Comparison of ENCODE assay signal across 8 mouse cellular contexts in the genomic region with DNA sequence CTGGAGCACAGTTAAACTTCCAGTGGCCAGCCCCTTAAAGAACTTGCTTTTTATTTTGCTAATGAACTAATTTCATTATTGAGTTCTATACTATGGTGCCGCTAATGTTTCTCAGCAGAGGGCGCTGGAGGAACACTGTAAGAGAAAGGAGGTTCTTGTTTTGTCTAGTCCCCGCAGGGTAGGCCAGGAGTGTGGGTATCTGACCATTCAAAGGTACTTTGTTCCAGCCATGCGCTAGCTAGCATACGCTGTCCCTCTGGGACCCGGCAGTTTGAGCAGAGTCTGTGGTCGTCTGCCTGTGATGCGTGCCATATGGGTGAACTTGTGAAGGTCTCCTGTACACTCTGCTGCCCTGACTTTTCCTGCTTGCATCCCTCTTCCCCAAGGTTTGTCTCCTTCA.
DNase-seq lines count a peak whose midpoint lies in the region; ATAC-seq and TF ChIP-seq lines count a peak whose summit lies in the region.

No protein-coding gene starts in this region.

- no peaks in the 10 kb centered on the region for H3K9me3 ChIP-seq in heart, postnatal 0 days (replicated peaks; ENCODE audit: control insufficient read depth, low read length)
- H3K9me3 ChIP-seq in limb, embryonic 11.5 days (ENCODE audit: control insufficient read depth, low read length): no peaks in the 10 kb centered on the region
- no peaks in the 10 kb centered on the region for H3K9me3 ChIP-seq in neural tube, embryonic 12.5 days

- no peak overlapping the region for H3K9ac ChIP-seq in heart, postnatal 0 days (replicated peaks; ENCODE audit: low read depth, low read length)
- no peak overlapping the region for H3K9ac ChIP-seq in limb, embryonic 11.5 days (ENCODE audit: low read length)
- H3K9ac ChIP-seq in neural tube, embryonic 12.5 days: no peak overlapping the region

- ATAC-seq in heart, postnatal 0 days (ENCODE audit: insufficient read depth, low read depth): no peak; the same call in 1 of the 2 replicates
- ATAC-seq in erythroid progenitor cell, adult 5-6 weeks (replicated peaks; ENCODE audit: low FRiP score, poor library complexity, severe bottlenecking): 0 out of 2 replicates have a peak, but pooled peaks have one; percentile 19
- ATAC-seq in limb, embryonic 11.5 days (ENCODE audit: insufficient number of reproducible peaks, low FRiP score, low TSS enrichment, low read depth): peak; percentile 69; the same call in 1 of the 2 replicates
- peak; percentile 85 for ATAC-seq in neural tube, embryonic 12.5 days (ENCODE audit: low FRiP score, low read depth)

- H3K4me2 ChIP-seq in heart, postnatal 0 days (ENCODE audit: low read depth, low read length): no peak overlapping the region
- H3K4me2 ChIP-seq in limb, embryonic 11.5 days (ENCODE audit: low read depth, severe bottlenecking): no peak overlapping the region
- H3K4me2 ChIP-seq in neural tube, embryonic 12.5 days (replicated peaks): peak overlapping the region; percentile 44

- no peak for TF ChIP-seq EP300 in heart, postnatal 0 days (IDR thresholded peaks at IDR 0.05; ENCODE audit: low read depth)

- no peak overlapping the region for H3K4me3 ChIP-seq in heart, postnatal 0 days (ENCODE audit: low read depth, low read length)
- H3K4me3 ChIP-seq in limb, embryonic 11.5 days (ENCODE audit: low read depth, low read length): no peak overlapping the region
- H3K4me3 ChIP-seq in neural tube, embryonic 12.5 days: no peak overlapping the region

- H3K27me3 ChIP-seq in heart, postnatal 0 days (ENCODE audit: control insufficient read depth, insufficient read depth, low read length): no peaks in the 10 kb centered on the region
- H3K27me3 ChIP-seq in limb, embryonic 11.5 days (ENCODE audit: control insufficient read depth, insufficient read depth, low read length): no peaks in the 10 kb centered on the region
- H3K27me3 ChIP-seq in neural tube, embryonic 12.5 days (replicated peaks): no peaks in the 10 kb centered on the region

- no peaks in the 10 kb centered on the region for H3K4me1 ChIP-seq in heart, postnatal 0 days (ENCODE audit: control insufficient read depth, insufficient read depth)
- 0 out of 2 replicates have a peak, but pooled peaks cover 2% of the 10 kb centered on the region for H3K4me1 ChIP-seq in limb, embryonic 11.5 days (ENCODE audit: control insufficient read depth, insufficient read depth, low read length)
- H3K4me1 ChIP-seq in neural tube, embryonic 12.5 days: peaks cover 8% of the 10 kb centered on the region; the same call in 1 of the 2 replicates

- DNase-seq in heart, postnatal 0 days (ENCODE audit: low spot score): no peak
- DNase-seq in heart, adult 9 months (ENCODE audit: low spot score in 2 of 2): no peak
- peak; percentile 75 for DNase-seq in ZHBTc4 (ENCODE audit: low read depth, low spot score)
- DNase-seq in kidney, adult 11 months: peak; percentile 5
- DNase-seq in limb, embryonic 11.5 days (ENCODE audit: low spot score): peak; percentile 64
- no peak for DNase-seq in T-cell, adult 2 months (ENCODE audit: low spot score)

- peak; percentile 37 for TF ChIP-seq CTCF in heart, postnatal 0 days (IDR thresholded peaks at IDR 0.05; ENCODE audit: low read depth)

- H3K36me3 ChIP-seq in heart, postnatal 0 days (replicated peaks; ENCODE audit: control insufficient read depth, insufficient read depth, low read length): no peaks in the 10 kb centered on the region
- no peaks in the 10 kb centered on the region for H3K36me3 ChIP-seq in limb, embryonic 11.5 days (ENCODE audit: control insufficient read depth, insufficient read depth, low read length)
- no peaks in the 10 kb centered on the region for H3K36me3 ChIP-seq in neural tube, embryonic 12.5 days

- no peak overlapping the region for H3K27ac ChIP-seq in heart, postnatal 0 days (ENCODE audit: low read depth)
- no peak overlapping the region for H3K27ac ChIP-seq in limb, embryonic 11.5 days (replicated peaks; ENCODE audit: low read depth, low read length)
- no peak overlapping the region for H3K27ac ChIP-seq in neural tube, embryonic 12.5 days

- WGBS in heart, postnatal 0 days: 14% methylated on average over 8 of the region's 8 CpGs
- WGBS in limb, embryonic 11.5 days: 8% methylated on average over 8 of the region's 8 CpGs
- 4% methylated on average over 8 of the region's 8 CpGs for WGBS in neural tube, embryonic 12.5 days

Comparison
In these comparisons a context has a peak if more than half of its experiments do, and no peak if none do; other contexts are left out.
1. DNase-seq: peak in ZHBTc4 (single experiment), kidney, adult 11 months (single experiment) and limb, embryonic 11.5 days (single experiment); none in heart, postnatal 0 days (single experiment), heart, adult 9 months (0 of 2) and T-cell, adult 2 months (single experiment).